Mouse (Mus musculus) fat pad, adult 2 months (tissue): Measurements from ENCODE around the gene Fancl.

ENCODE experiments used
- DNase-seq: peaks from one replicate; pipeline ENCODE4 v3.0.0-alpha.2; 2011; ENCODE audit warnings: low read depth, low spot score; ENCODE audit errors: extremely low read depth

Gene Fancl

DNA sequence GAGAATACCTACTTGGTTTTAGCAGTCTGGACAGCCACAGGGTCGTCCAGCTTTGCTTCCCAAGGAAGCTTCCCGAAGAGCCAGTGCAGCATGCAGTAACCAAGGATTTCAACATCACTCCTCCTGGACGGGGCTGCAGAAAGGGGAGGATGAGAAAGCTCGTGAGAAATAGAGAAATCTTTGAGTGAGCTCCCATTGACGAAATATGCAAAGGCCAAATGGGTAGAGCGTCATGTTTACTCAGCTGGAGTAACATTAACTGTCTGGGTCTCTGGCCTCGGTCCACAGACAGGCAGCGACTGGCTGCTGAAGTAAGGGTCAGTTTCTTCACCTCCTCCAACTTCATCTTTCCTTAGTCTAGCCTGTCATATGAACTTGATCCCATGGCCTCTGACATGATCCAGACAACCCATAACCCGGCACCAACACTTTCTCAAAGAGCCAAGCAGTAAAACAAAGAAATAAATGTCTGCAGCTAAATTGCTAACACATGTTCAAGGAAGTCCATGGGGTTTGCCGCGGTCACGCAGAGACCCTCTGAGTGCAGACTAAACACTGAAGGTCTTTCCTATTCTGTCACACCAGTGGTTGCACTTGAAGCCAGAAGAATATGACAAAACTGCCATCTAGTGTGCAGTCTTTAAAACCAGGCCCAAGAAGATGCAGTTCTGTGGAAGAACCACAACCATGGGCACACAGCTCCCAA, 104.0 kb downstream of the Fancl start:
- no peak for DNase-seq

DNA sequence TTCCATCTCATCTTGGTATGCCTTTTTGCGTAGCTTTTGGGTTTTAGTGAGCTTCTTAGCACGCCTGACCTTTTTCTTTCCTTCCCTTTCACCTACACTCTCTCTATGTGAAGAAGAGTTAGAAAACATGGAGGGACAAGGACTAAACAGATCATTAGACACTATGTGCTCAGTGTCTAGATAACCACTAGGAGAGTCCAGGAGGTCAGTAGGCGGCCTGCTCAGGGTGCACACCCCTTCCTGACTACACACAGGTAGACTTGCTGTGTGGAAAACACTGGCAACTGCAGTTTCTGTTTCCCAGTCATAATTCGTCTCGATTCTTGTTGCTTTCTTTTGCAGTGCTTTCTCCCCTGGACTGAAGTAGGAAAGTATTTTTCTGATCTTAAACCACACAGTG, 110.0 kb downstream of the Fancl start:
- no peak for DNase-seq

DNA sequence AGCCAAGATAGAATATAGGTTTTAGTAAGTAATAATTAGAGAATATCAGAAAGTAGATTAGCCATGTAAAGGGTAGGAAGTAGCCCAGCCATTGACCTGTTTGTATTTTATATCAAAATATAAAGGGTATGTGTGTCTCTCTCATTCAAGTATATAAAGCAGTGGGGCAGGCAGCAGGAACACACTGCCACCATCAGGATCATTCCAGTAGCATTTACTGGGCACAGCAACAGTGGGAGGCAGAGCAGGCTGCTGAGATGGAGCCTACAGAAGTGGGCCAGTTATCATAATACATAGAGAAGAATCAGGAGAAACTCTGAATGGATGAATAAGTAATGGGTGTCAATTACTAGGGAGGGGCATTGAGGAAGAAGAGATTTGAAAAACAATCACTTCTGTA, 127.7 kb downstream of the Fancl start:
- DNase-seq, result no peak

DNA sequence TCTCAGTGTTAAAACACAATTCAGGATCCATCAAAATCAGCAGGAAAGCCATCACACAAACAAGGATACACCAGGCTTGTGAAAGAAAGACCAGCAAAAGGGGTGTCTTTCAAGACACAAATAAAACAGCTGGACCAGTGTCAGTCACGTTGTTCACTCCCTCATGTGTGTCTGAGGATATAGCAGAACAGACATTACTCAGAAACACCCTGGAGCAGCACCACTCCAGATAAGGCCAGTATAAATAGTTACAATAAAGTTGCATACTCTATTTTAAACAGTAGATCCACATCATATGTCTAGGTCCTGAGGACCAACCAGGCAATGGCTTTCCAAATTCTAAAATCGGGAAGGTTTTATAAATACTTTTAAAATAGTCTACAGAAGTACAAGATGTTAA, 130.2 kb downstream of the Fancl start:
- DNase-seq, result no peak

DNA sequence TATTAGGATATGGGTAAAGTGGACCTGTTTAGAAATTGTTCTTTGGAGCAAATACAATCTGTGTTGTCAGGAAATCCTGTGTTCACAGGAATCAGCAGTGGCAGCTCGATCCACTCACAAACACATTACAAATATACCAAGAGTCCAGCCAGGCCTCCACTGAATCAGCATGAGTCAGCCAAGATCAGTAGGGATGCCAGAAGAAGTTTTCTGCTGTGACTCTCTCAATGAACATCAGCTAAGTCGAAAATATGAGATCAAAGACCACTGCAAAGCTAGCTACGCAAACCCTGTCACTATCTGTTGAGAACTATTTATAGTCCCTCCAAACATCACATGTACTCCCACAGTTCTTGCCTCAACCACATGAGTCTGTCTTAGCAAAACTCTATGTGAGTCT, 133.1 kb downstream of the Fancl start:
- no peak for DNase-seq
